Mouse (Mus musculus) inflammation-experienced regulatory T-cells, adult 6 months (primary cell): Measurements from ENCODE around the gene Ephb2. TPM values are rescaled to one million over a fixed set of nuclear protein-coding genes. Genes with fewer than 3 reads are reported as not detected.

Experiments
- ATAC-seq: one replicate; pipeline ENCODE4 v1.8.0; 2017
- polyA plus RNA-seq, 3 experiments: library from polyadenylated mRNA; unstranded; fragments of 100-300 nt; shearing (Covaris generic); gene quantifications; one replicate each; pipeline ENCODE4 v1.2.1; 2017

Ephb2 gene
- under 1 TPM in 1 of 3 experiments, not detected in 2; 0.05 TPM for polyA plus RNA-seq

DNA sequence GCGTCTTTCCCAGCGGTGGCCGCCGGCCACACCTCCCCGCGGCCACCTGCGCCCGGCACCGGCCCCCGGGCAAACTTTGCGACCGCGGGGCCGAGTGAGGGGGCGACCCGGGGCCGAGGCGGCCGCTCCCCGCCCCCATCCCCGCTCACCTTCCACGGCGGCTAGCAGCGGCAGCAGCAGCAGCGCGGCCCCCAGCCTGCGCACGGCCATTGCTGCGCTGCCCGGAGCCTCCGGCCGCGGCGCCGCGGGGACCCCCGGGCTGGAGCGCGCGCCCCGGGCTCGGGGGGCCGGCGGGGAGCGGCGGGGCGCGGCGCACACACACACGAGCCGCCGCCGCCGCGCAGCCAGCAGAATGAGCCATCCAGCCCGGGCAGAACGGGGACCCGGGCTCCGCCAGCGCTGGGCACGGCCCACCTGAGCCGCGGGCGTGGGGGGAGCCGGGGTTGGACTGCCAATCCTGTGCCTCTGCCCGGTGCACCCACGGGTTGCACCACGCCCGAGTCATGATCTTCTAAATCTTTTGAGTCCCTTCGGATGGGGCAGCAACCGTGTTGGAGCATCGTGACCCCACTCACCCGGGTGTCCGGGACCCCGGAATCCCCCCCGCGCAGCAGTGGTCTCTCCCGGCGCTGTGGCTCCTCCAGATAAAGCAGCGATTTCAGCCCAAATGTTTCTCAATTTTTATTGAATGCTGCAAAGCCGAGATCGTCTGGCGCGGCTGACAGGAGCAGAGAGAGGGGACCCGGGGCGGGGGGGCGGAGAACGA is at the start of gene Ephb2:
Ephb2 (minus strand) TSS at position 368 of the 766 bp plus-strand sequence.
- ATAC-seq: no peak

DNA sequence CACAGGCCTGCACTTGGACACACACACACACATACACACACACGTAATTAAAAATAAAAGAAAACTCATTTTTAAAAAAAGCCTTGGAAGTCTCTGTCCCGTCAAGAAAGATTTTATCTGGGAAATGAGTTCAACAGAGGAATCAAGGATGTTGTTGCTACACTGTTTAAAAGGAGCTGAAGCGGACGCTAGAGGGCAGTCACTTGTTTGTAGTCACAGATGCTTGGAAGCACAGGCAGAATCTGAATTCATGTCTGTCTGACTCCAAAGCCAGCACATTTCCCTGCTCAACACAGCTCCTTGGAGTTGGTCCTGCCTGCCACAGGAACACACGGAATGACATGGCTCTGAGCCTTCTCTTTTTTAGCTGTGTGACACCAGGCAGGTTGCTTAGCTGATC is 42.8 kb upstream of the Ephb2 start:
- no peak for ATAC-seq

DNA sequence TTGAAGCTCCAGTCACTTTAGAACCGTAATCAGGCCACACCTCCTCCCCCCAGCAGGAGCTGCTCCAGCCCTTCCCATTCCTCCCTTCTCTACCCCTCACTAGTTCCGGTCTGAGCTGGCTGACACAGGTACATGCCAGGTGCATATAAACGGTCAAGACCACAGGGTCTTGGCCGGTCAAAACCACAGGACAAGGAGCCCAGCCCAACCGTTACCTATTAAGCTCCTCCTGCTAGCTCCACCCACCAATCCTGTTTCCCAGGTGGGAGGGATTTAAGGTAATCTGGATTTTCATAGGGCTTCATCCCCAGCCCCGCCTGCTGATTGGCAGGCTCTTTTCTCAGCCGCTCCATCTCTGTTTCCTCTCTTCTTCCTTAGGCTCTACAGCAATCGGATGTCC is 42.4 kb upstream of the Ephb2 start:
- ATAC-seq: no peak

DNA sequence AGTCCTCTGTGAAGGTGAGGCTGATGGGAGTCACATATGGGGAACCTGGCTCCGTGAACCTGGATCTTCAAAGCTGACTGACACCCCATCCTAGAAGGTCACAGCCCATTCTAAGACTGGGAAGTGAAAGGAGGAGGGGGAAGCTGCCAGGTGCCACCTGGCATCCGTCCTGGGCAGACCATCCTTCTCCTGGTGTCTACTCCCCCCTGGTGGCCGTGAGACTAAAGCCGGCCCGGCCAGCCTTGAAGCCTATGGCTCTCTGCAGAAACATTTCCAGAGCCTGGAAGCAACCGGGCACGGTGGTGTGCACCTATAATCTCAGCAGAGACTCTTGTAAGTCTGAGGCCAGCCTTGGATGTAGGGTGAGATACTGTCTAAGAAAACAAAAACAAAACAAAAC is 41.2 kb upstream of the Ephb2 start:
- ATAC-seq: no peak

DNA sequence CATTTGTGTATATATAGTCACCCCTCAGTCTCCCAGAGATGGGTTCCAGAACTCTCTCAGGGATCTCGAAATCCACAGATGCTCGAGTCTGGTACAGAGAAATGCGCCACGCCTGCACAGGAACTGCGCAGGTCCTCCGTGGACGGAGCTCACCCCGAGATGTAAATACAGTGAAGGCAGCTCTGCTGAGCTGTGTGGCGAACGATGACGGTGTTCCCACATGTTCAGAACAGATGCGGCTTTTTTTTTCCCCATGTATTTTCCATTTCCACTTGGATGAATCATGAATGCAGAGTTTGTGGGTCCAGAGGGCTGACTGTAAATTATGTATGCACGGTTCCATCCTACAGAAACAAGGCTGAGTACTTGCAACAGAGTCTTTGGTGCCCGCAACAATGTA is 39.2 kb upstream of the Ephb2 start:
- ATAC-seq: no peak

DNA sequence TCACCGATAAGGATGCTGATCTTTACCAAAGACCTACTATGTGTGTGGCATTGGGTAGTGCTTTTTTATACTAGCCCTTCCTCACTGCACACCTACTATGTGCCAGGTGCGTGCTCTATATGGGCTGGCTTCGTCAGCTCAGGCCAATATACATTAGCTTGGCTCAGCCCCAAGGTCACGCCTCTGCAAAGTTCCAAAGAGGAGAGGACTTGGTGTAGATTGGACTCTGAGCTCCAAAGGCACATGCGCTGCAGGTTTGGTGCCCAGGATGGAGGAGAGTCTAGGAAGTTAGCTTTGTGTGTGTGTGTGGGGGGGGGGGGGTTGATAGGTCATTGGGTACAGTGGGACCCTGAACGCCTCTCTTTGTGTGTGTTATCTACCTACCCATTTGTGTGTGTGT is 32.6 kb upstream of the Ephb2 start:
- ATAC-seq: no peak

DNA sequence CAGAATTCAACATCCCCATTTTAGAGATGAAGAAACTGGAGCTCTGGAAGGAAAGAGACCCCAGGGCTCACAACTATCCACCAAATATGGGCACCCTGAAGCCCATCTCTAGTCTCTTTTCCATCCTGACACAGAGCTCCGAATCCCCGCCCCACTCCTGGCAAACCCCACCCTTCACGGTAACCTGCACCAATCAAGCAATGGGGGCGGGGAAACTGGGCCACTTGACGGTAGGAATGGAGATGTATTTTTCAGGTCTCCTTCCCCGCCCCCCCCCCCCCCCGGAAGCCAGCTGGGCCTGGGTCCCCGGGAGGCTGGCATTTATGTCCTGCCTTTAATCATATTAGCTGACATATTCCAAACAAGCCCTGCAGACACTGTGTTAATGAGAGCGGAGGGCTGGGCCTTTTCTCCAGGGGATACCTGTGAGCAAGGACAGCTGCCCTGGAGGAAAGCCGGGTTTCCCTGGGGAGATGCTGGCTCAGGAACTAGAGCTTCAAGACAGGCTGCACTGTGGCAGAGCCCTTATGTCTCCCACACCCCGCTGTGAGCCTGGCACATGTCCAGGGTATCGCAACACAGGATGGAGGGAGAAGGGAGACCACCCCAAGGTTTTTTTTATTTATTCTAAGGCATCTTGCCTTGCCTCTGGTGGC is 32.0 kb upstream of the Ephb2 start:
- no peak for ATAC-seq

DNA sequence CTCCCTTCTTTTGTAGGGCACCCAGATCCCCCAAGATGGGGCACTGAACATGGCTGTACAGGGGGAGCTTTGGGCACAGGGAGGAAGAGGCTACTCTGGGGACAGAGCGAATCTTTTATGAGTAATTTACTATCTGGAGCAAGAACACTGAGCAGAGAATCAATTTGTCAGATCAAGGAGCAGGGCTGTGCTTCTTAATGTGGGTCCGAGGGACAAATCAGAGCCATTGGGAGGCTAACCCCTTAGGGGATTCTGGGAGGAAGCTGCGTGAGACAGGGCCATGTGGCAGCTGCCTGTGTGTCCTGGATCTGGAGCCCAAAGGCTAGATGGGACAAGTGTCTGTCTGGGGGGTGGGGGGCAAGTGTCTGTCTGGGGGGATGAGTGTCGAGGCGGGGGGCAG is 29.7 kb upstream of the Ephb2 start:
- ATAC-seq: no peak

DNA sequence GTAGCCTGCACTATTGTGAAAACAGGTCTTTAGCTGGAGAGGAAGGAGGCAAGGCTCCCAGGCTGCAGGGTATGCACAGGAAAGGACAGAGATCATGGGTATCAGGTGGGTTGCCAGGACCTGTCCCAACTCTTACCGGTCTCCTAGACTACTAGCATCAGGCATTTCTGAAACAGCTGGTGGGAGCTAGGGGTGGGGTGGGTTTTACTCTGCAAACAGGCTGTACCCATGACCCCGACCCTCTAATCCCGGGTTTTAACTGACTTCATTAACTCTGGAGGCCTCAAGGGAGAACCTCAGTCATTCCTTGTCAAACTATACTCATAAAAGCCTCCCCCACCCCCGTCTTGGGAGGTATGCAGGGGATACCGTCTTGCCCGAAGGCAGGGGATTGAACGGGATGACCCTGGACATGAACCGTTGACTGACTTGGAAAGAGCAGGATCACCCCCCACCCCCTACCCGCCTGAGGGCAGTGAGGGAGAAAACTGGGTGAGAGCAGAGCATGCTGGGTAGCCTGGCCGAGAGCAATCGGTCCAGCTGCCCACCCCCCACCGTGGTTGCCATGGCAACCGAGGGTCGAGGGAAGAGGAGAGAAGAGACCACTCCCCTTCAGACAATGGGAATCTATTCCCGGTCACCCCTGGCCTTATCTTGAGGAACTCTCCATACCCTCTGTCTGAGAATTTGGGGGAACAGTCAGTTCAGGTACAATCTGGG is 29.1 kb upstream of the Ephb2 start:
- ATAC-seq: no peak

DNA sequence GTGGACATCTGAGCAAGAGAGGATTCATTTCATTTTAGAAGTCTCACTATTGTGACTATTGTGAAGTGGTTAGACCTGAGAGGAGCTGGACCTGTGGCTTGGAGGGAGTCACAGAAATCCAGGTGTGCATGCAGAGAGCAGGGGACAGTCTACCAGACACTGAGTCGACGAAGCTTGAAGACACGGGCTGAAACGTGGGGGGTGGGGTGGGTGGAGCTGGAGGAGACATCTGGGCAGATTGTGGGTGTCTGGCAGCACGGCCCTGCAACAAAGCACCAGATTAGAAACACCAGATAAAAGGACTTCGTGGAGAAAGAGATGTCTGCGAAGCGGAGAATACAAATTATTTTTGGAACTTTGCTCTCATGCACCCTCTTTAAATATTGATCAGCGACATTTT is 27.7 kb upstream of the Ephb2 start:
- no peak for ATAC-seq

DNA sequence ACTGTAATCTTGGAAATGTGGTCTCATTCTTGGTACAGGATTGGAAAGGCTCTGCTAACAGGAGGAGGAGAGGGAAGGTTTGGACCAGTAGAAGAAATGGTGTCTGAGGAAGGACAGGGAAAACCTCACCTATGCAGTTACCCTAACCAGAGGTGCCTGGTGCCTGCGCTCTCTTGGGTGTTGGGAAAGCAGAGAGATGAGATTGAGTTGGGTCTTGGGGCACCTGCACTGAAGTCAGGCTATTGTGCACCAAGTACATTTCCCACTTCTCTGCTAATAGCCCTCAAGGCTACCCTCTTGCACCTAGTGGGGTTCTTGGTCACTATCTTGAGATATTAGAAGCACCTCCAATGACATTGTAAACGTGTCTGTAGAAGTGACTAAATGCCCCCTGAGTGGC is 26.6 kb upstream of the Ephb2 start:
- ATAC-seq: no peak

DNA sequence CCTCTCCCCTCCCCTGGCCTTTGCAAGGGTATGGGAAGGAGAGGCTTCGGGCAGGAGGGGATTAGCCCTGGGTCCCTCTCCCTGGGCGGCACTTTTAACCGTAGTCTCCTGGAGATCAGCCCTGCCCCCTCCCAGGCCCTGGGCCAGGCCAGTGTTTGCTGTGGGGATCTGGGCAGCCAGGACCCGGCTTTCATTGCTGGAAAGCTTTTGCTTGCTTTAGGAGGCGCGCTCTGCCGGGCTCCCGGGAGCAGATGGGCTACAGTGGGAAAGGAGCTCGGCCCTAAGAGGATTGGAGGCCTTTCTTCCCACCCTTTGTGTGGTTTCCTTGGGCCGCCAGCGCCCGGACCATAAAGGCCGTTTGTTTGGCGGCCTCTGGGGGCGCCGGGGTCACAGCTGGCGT is 26.0 kb upstream of the Ephb2 start:
- no peak for ATAC-seq

DNA sequence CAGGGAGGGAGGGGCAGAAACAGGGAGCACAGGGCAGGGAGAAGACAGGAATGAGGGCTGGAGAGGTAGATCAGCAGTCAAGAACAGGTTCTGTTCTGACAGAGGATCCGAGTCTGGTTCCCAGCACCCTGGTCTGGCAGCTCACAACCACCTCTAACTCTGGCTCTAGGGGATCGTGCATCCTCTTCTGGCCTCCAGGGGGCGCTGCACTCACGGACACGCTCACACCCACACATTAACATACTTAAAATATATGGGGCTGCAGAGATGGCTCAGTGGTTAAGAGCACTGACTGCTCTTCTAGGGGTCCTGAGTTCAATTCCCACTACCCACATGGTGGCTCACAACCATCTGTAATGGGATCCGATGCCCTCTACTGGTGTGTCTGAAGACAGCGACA is 24.2 kb upstream of the Ephb2 start:
- ATAC-seq: no peak

DNA sequence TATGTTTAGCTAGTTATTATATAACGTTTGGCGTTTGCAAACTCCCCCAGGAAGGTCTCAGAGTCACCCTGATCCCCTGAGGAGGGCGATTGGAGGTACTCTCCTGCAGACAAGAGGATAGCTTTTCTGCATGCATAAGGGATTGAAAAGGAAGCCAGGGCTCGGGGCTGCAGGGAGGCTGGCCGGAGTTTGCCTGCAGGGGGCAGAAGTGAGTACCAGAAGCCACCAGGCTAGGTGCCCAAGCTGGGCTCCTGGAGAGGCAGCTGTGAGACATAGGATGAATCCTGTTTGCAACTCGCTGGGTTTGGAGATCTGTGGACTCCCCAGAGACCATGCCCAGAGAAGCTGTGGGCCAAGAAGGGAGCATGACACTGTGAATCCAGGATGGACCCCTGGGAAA is 19.3 kb upstream of the Ephb2 start:
- ATAC-seq: no peak

DNA sequence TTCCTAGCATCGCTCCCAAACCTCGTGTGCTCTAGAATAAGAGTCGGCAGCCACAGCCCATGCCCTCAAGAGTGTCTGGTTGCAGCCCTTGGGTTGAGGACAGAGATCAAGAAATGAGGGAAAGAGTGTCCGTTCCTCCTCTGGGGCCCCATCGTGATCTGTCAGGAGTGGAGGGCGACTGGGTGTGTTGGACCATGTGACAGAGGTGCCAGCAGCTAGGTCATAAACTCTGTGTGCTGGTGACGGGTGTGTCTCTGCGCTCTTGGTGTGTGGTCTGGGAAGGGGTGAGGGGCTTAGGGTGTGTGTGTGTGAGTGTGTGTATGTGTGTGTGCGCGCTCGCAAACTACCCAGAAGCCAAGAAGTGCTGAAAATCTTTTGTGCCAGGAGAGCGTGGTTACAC is 17.2 kb upstream of the Ephb2 start:
- no peak for ATAC-seq

DNA sequence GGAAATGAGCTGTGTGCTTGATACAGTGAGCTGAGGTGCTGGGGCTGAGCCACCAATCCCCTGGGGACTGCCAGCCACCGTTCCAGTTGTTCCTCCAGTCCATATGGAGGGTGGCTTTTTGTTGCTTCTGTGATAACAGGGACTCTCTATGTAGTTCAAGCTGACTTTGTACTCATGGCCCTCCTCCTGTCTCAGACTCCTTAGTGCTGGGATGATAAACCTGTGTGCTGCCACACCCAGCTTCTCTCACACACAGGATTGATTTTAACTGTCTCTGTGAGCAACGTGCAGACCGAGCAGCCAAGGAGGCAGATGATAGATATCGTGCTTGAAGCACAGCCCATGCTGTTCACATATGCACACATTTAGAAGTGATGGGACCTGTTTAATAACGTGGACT is 16.3 kb upstream of the Ephb2 start:
- ATAC-seq: no peak

DNA sequence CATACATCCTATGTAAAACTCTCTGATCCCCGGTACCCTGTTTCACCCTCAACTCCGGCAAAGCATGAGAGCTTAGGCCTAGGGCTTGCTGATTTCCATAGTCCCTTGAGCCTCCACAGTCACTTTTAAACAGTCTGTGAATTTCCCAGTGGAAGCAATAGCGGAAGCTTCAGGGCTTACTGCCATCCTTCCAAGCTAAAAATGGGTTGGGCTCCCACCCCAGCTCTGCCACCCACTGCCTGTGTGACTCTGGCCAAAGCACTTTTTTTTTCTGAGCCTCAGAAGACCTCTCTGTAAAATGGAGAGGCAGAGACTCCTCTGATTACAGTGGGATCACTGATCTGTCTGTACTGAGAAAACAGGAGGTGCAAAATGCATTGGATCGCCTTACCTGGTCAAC is 12.8 kb upstream of the Ephb2 start:
- ATAC-seq: no peak

DNA sequence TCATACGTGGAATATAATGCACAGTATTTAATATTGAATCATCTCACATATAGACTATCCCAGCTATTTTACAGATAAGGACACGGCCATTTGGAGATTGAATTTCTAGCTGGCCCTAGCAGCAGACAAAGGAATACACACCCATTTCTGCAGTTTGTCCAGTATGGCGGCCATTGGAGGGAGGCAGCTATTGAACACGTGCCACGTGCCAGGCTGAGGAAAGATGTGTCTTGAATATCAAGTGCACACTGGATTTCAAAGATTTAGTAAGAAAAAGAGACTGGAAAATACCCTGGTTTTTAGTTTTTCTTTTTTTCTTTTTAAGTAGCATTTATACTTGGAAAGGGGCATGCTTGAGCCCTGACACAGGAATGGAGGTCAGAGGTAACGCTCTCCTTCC is 11.4 kb upstream of the Ephb2 start:
- no peak for ATAC-seq

DNA sequence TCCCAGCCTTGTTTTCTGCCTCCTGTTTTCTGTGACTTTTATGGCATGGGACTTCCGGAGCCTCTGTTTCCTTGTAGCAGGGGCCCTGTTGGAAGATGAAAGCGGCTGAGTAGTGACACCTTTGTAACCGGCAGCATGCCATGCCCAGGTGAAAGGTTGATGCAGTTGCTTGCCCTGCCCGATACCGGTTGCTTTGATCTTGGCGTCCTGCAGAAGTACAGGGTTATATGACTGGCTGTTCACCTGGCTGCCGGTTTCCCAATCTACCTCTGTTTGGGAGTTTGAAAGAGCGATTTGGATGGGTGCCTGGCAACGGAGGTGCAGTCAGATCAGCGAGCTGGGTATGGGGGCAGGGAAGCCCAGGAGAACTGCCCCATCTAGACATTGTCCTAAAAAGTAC is 7.0 kb upstream of the Ephb2 start:
- ATAC-seq: no peak

DNA sequence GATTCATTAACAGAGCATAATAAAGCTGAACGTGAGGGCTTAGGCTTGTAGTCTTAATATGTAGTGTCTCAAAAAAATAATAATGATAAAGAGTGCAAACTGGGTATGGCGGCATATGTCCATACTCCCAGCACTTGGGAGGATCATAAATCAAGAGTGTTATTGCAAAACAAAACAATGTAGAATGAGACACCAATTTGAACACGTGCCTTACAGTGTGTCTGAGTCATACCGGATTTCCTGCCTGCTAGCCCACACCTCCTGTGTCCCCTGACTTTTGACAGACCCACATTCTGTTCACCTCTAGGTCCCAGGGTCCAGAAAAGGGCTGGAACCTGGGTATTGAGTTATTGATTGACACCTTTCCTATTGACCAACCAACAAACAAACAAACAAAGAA is 6.2 kb upstream of the Ephb2 start:
- no peak for ATAC-seq

DNA sequence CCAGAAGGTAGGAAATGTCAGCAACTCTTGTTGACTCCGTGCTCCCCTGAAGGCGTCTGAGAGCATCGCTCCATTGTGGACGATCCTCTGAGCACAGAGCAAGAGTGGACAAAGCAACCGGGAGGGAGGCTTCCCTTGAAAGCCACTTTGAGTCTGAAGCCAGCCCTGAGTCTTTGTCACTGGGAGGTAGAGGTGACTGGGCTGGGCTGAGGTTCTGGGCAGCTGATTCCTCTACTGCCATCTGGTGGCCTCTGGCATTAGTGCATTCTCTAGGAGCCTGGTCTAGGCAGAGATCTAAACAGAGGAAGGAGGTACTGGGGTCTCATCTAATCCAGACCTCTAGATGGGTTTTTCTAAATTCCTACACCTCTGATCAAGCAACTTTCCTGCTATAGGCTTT is 5.3 kb upstream of the Ephb2 start:
- no peak for ATAC-seq

DNA sequence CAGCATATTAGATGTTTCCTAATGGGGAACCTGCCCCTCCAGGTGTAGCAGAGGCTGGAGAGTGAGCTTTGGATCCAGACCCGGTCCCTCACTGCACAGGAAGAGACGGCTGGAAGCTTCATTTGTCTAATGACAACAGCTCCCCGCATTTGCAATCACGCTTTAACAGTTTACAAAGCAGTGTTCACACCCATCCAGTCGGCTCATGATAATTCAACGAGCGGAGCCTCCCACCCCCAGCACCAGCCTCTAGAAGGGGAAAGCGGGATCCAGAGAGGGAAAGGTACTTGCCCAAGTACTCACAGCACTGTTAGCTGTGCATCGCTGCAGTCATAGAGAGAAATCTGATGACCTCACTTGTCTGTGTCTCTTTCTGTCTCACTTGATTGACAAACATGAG is 2.7 kb upstream of the Ephb2 start:
- no peak for ATAC-seq

DNA sequence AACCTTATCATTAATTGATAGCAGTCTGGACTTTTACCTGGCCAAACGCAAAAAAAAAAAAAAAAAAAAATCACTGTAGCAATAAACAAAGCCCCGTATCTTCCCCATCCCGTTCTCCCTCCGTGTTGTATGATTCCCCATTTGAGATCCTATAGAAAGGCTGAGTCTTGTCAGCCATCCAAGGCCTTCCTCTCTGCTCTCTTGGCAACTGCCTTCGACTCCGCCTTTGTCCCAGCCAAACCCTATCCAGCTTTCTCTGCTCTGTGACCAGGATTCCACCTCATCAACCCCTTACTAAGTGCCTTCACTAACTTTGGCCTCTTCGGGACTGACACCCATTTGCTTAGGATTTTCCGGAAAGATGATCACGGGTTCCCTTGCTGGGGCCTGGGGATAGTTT is 2.2 kb upstream of the Ephb2 start:
- no peak for ATAC-seq

DNA sequence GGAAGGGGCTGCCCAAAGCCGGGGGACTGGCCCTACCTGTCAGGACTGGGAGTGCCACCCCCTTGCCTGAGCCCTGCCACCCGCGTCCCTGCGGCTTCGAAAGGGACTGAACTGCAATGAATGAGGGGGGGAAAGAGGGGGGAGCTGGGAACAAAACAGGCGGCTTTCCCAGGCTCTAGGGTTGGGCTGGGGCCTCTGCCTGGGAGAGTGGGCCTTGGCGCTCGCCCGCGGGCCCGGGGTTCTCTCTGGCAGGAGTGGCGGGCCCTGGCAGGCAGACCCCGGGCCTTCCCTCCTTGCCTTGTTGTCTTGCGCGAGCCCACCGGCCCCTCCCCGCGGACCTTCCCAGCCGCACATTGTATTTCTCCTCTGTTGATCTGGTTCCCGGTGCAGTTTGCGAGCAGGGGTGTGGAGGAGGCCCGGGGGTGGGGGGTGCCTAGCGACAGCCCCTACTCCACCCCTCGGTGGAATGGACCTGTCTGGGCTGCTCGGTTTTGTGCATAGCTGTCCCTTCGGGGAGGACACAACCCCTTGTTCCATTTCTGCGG is 671 bp upstream of the Ephb2 start:
- no peak for ATAC-seq
